Mouse (Mus musculus) stomach, embryonic 15.5 days (tissue): ENCODE data around the gene Igdcc3. TPM values are rescaled to one million over a fixed set of nuclear protein-coding genes. Genes with fewer than 3 reads are reported as not detected.
A peak's percentile ranks its signal among the peaks of the same experiment; 100 is the strongest.

Source experiments
- ATAC-seq: fragments of 200-750 bp; cut with Nextera tagmentation; 2 replicates; pipeline ENCODE4 v1.8.0; 2017; ENCODE audit warnings: low read depth, moderate number of reproducible peaks, moderate TSS enrichment; ENCODE audit not compliant: insufficient read depth, low FRiP score
- H3K27ac ChIP-seq: fragments of 300-500 bp; sonication (generic); 2 replicates; pipeline ENCODE4 v1.5.1; 2015; ENCODE audit warnings: mild to moderate bottlenecking, inconsistent platforms
- H3K27me3 ChIP-seq: fragments of 300-500 bp; sonication (generic); replicated peaks from 2 replicates; pipeline ENCODE4 v1.6.1; 2015; ENCODE audit warnings: inconsistent platforms
- H3K36me3 ChIP-seq: fragments of 300-500 bp; sonication (generic); 2 replicates; pipeline ENCODE4 v1.6.1; 2015; ENCODE audit warnings: inconsistent platforms
- H3K4me1 ChIP-seq: fragments of 300-500 bp; sonication (generic); 2 replicates; pipeline ENCODE4 v1.6.1; 2015; ENCODE audit warnings: inconsistent platforms
- H3K4me2 ChIP-seq: fragments of 300-500 bp; sonication (generic); 2 replicates; pipeline ENCODE4 v1.6.1; 2015; ENCODE audit warnings: mild to moderate bottlenecking, inconsistent platforms
- H3K4me3 ChIP-seq: fragments of 300-500 bp; sonication (generic); replicated peaks from 2 replicates; pipeline ENCODE4 v1.5.1; 2015; ENCODE audit warnings: inconsistent platforms
- H3K9ac ChIP-seq: fragments of 300-500 bp; sonication (generic); 2 replicates; pipeline ENCODE4 v1.6.1; 2015; ENCODE audit warnings: inconsistent platforms
- H3K9me3 ChIP-seq: fragments of 300-500 bp; sonication (generic); 2 replicates; pipeline ENCODE4 v1.6.1; 2016; ENCODE audit warnings: inconsistent platforms
- WGBS: fragments of 180-500 bp; shearing (Covaris S2); methylation state at CpG from one replicate; pipeline ENCODE4 v1.1.7; 2015; 5-methylcytosine and 5-hydroxymethylcytosine counted together
- polyA plus RNA-seq: library from polyadenylated mRNA; unstranded; fragments of >200 nt; fragmentation: Nextera tagmentation; extraction: Ambion mirVana; gene quantifications from 2 replicates; pipeline ENCODE4 v1.2.1, GENCODE M21; 2015

Gene Igdcc3
- polyA plus RNA-seq, 1 experiment from 2014 or later = 1.5 TPM

DNA sequence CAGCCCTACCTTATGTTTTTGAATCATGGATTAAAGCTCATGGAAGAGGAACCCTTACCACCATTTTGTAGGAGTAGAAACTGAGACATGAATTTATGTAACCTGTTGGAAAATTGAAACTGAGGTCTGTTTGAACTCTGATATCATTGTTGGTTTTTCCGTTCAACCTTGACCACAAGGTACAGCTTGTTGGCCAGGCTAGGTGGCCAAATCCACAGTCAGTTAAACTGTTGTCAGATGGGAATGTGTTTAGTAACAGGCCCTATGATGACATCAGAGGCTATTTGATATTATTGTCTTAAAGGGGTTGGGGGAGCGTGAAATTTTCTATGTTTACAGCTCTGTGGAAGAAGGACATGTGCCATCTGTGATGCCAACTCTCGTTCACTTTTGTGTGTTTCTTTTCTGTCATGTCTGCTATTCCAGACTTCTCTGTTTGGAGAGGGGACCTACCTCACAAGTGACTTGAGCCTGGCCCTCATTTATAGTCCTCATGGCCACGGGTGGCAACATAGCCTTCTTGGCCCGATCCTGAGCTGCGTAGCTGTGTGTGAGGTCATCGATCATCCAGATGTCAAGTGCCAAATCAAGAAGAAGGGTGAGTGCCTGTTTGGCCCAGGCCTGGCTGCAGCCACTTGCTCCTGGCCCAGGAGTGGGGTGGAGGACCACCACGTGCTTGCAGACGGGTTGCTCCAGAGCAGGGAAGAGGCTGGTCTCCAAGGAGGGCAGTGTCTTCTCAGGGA is 92.4 kb downstream of the Igdcc3 start:
- Histone ChIP-seq H3K4me3 (no peak overlapping the region), H3K9ac (no peak overlapping the region), H3K9me3 (no peaks in the 10 kb centered on the region), H3K27ac (peak overlapping the region; percentile 44; the same call in 1 of the 2 replicates), H3K36me3 (0 out of 2 replicates have a peak, but pooled peaks cover 3% of the 10 kb centered on the region), H3K4me2 (no peak overlapping the region), H3K27me3 (no peaks in the 10 kb centered on the region), H3K4me1 (peaks cover 4% of the 10 kb centered on the region; the same call in 1 of the 2 replicates)
- WGBS = 83% methylated on average over 9 of the region's 9 CpGs
- no peak for ATAC-seq

- H3K27me3 ChIP-seq = no peaks in the 10 kb centered on the region
- no peak overlapping the region for H3K9ac ChIP-seq
- H3K9me3 ChIP-seq = no peaks in the 10 kb centered on the region
- ATAC-seq = no peak
- H3K36me3 ChIP-seq = 0 out of 2 replicates have a peak, but pooled peaks cover 3% of the 10 kb centered on the region
- H3K4me2 ChIP-seq = no peak overlapping the region
- no peak overlapping the region for H3K27ac ChIP-seq
- peaks cover 7% of the 10 kb centered on the region for H3K4me1 ChIP-seq
- H3K4me3 ChIP-seq = no peak overlapping the region
- WGBS = 66% methylated on average over 3 of the region's 3 CpGs
Observed at GRCm38 (mm10) chr9:65234734-65235133, 93.7 kb downstream of the Igdcc3 start.

Other genes starting within 250 kb of the Igdcc3 start
- 0.03 and 0.08 TPM in 2 replicates for gene Slc24a1, start 189.6 kb upstream of the Igdcc3 start, polyA plus RNA-seq
- gene Ints14, start 180.3 kb upstream of the Igdcc3 start, polyA plus RNA-seq = 41.5 and 50.0 TPM in 2 replicates
- 88.5 and 91.6 TPM in 2 replicates for gene Hacd3, start 119.5 kb upstream of the Igdcc3 start, polyA plus RNA-seq
- gene Dpp8, start 108.8 kb upstream of the Igdcc3 start, polyA plus RNA-seq = 32.5 and 39.4 TPM in 2 replicates
- gene Igdcc4, start 39.7 kb upstream of the Igdcc3 start, polyA plus RNA-seq = 27.3 and 30.6 TPM in 2 replicates
- 8.5 and 9.1 TPM in 2 replicates for gene Parp16, start 54.2 kb downstream of the Igdcc3 start, polyA plus RNA-seq
- gene Cilp, start 124.0 kb downstream of the Igdcc3 start, polyA plus RNA-seq = 0.82 and 0.95 TPM in 2 replicates
- 47.8 and 50.4 TPM in 2 replicates for gene Clpx, start 153.1 kb downstream of the Igdcc3 start, polyA plus RNA-seq
- 8.4 and 8.6 TPM in 2 replicates for gene Pdcd7, start 204.9 kb downstream of the Igdcc3 start, polyA plus RNA-seq
- 0.31 TPM in 1 of 2 replicates, not detected in the other for gene Ubap1l, start 219.9 kb downstream of the Igdcc3 start, polyA plus RNA-seq